In genomic region chr10:105926229-105926911, GRCm38 (mm10) we compare ENCODE assay signal across 11 mouse cellular contexts.
DNase-seq lines count a peak whose midpoint lies in the region; ATAC-seq and TF ChIP-seq lines count a peak whose summit lies in the region.
"Had no signal": no experiment of that assay in that cellular context is flagged by ENCODE, and none has a peak within 500 bp of the region (broad histone marks: within the 10 kb centered on the region; RNA-seq: fewer than 3 reads in every experiment).

No protein-coding gene starts in this region.

- H3K36me3 ChIP-seq in forebrain, embryonic 12.5 days (replicated peaks), result no peaks in the 10 kb centered on the region
- no peaks in the 10 kb centered on the region for H3K36me3 ChIP-seq in hindbrain, postnatal 0 days (ENCODE audit: insufficient read depth, low read length)
- H3K36me3 ChIP-seq in neural tube, embryonic 15.5 days, result no peaks in the 10 kb centered on the region
- H3K36me3 ChIP-seq: heart, embryonic 13.5 days had no signal

- no peaks in the 10 kb centered on the region for H3K4me1 ChIP-seq in forebrain, embryonic 12.5 days
- no peaks in the 10 kb centered on the region for H3K4me1 ChIP-seq in hindbrain, postnatal 0 days (ENCODE audit: insufficient read depth, low read length)
- no peaks in the 10 kb centered on the region for H3K4me1 ChIP-seq in neural tube, embryonic 15.5 days
- H3K4me1 ChIP-seq: heart, embryonic 13.5 days had no signal

- 0 out of 2 replicates have a peak, but pooled peaks cover 4% of the 10 kb centered on the region for H3K27me3 ChIP-seq in forebrain, embryonic 12.5 days
- no peaks in the 10 kb centered on the region for H3K27me3 ChIP-seq in hindbrain, postnatal 0 days (ENCODE audit: insufficient read depth, low read length)
- H3K27me3 ChIP-seq in neural tube, embryonic 15.5 days (replicated peaks), result no peaks in the 10 kb centered on the region
- H3K27me3 ChIP-seq: heart, embryonic 13.5 days had no signal

- no peaks in the 10 kb centered on the region for H3K9me3 ChIP-seq in forebrain, embryonic 12.5 days
- no peaks in the 10 kb centered on the region for H3K9me3 ChIP-seq in hindbrain, postnatal 0 days (ENCODE audit: low read length)
- no peaks in the 10 kb centered on the region for H3K9me3 ChIP-seq in neural tube, embryonic 15.5 days (replicated peaks)
- H3K9me3 ChIP-seq: heart, embryonic 13.5 days had no signal

- peak; percentile 14 for DNase-seq in layer of hippocampus, adult 11-12 months (ENCODE audit: low spot score)
- no peak for DNase-seq in layer of hippocampus, postnatal 10 days (ENCODE audit: low spot score in 2 of 2)
- DNase-seq in hindbrain, postnatal 0 days (ENCODE audit: low spot score), result peak; percentile 3
- DNase-seq in gastrocnemius, adult 18-20 months (ENCODE audit: low spot score), result no peak
- DNase-seq in cerebellum, postnatal 10 days, result no peak
- DNase-seq in heart, adult 18-20 months, result no peak
- DNase-seq: B cell, adult 2 months; lung, postnatal 14 days had no signal

- H3K4me2 ChIP-seq in forebrain, embryonic 12.5 days, result no peak overlapping the region
- no peak overlapping the region for H3K4me2 ChIP-seq in hindbrain, postnatal 0 days (ENCODE audit: low read depth, low read length)
- no peak overlapping the region for H3K4me2 ChIP-seq in neural tube, embryonic 15.5 days
- H3K4me2 ChIP-seq: heart, embryonic 13.5 days had no signal

- 58% methylated on average over 5 of the region's 5 CpGs for WGBS in forebrain, embryonic 12.5 days
- 64% methylated on average over 5 of the region's 5 CpGs for WGBS in hindbrain, postnatal 0 days
- 64% methylated on average over 5 of the region's 5 CpGs for WGBS in neural tube, embryonic 15.5 days

- TF ChIP-seq CTCF in hindbrain, postnatal 0 days (IDR thresholded peaks at IDR 0.05; ENCODE audit: low read depth), result no peak

- H3K27ac ChIP-seq in forebrain, embryonic 12.5 days, result 0 out of 2 replicates have a peak overlapping the region, but pooled peaks have one; percentile 19
- no peak overlapping the region for H3K27ac ChIP-seq in hindbrain, postnatal 0 days
- H3K27ac ChIP-seq in neural tube, embryonic 15.5 days (replicated peaks), result no peak overlapping the region
- H3K27ac ChIP-seq: heart, embryonic 13.5 days had no signal

- peak; percentile 92 for ATAC-seq in forebrain, embryonic 12.5 days (ENCODE audit: low FRiP score)
- peak; percentile 32; the same call in 1 of the 2 replicates for ATAC-seq in hindbrain, postnatal 0 days
- ATAC-seq in neural tube, embryonic 15.5 days (ENCODE audit: low FRiP score), result peak; percentile 66; the same call in 1 of the 2 replicates

- H3K9ac ChIP-seq in forebrain, embryonic 12.5 days, result no peak overlapping the region
- H3K9ac ChIP-seq in hindbrain, postnatal 0 days (replicated peaks; ENCODE audit: low read length), result no peak overlapping the region
- H3K9ac ChIP-seq in neural tube, embryonic 15.5 days (replicated peaks), result no peak overlapping the region
- H3K9ac ChIP-seq: heart, embryonic 13.5 days had no signal

- no peak overlapping the region for H3K4me3 ChIP-seq in forebrain, embryonic 12.5 days (replicated peaks)
- H3K4me3 ChIP-seq in hindbrain, postnatal 0 days (ENCODE audit: low read length), result no peak overlapping the region
- H3K4me3 ChIP-seq in neural tube, embryonic 15.5 days (replicated peaks), result no peak overlapping the region
- H3K4me3 ChIP-seq: heart, embryonic 13.5 days had no signal

Comparison
In these comparisons a context has a peak if more than half of its experiments do, and no peak if none do; other contexts are left out.
1. DNase-seq: peak in layer of hippocampus, adult 11-12 months (single experiment) and hindbrain, postnatal 0 days (single experiment); none in layer of hippocampus, postnatal 10 days (0 of 2), gastrocnemius, adult 18-20 months (single experiment), cerebellum, postnatal 10 days (0 of 2) and heart, adult 18-20 months (0 of 2).
2. ATAC-seq: peak in every context shown above with its lines; median percentile 92 in forebrain, embryonic 12.5 days; 66 in neural tube, embryonic 15.5 days; 32 in hindbrain, postnatal 0 days.